Mouse (Mus musculus) kidney, embryonic 16.5 days (tissue): ENCODE measurements at regions not wholly inside any gene's neighbourhood (a gene's known extent, or its start where the extent isn't known, plus 50 kb on each side); places are given as distances from the start of the nearest gene placed in this dataset.

ENCODE experiments used
- ATAC-seq: fragments of 200-750 bp; cut with Nextera tagmentation; 2 replicates; pipeline ENCODE4 v1.8.0; 2017; ENCODE audit warnings: moderate TSS enrichment; ENCODE audit not compliant: low FRiP score, low TSS enrichment
- H3K27ac ChIP-seq: fragments of 300-500 bp; sonication (generic); 2 replicates; pipeline ENCODE4 v1.5.1; 2014; ENCODE audit warnings: low read length
- H3K27me3 ChIP-seq: fragments of 300-500 bp; sonication (generic); 2 replicates; pipeline ENCODE4 v1.6.1; 2014; ENCODE audit warnings: low read length, control low read depth, mixed read lengths; ENCODE audit not compliant: insufficient read depth
- H3K36me3 ChIP-seq: fragments of 300-500 bp; sonication (generic); 2 replicates; pipeline ENCODE4 v1.6.1; 2014; ENCODE audit warnings: low read length, control low read depth, mixed read lengths; ENCODE audit not compliant: insufficient read depth
- H3K4me1 ChIP-seq: fragments of 300-500 bp; sonication (generic); 2 replicates; pipeline ENCODE4 v1.6.1; 2014; ENCODE audit warnings: low read length, control low read depth, mixed read lengths; ENCODE audit not compliant: insufficient read depth
- H3K4me2 ChIP-seq: fragments of 300-500 bp; sonication (generic); replicated peaks from 2 replicates; pipeline ENCODE4 v1.6.1; 2014; ENCODE audit warnings: low read depth, low read length
- H3K4me3 ChIP-seq: fragments of 300-500 bp; sonication (generic); 2 replicates; pipeline ENCODE4 v1.5.1; 2014; ENCODE audit warnings: mild to moderate bottlenecking, low read length
- H3K9ac ChIP-seq: fragments of 300-500 bp; sonication (generic); replicated peaks from 2 replicates; pipeline ENCODE4 v1.6.1; 2014; ENCODE audit warnings: low read length
- H3K9me3 ChIP-seq: fragments of 300-500 bp; sonication (generic); 2 replicates; pipeline ENCODE4 v1.6.1; 2016; ENCODE audit warnings: low read length, control low read depth
- WGBS: fragments of 180-500 bp; shearing (Covaris S2); extraction: QIAGEN DNeasy Blood & Tissue Kit; methylation state at CpG from one replicate; pipeline ENCODE4 v1.1.7; 2014; 5-methylcytosine and 5-hydroxymethylcytosine counted together

- H3K27ac ChIP-seq, result peak overlapping the region; percentile 82
- H3K9me3 ChIP-seq, result no peaks in the 10 kb centered on the region
- 0 out of 2 replicates have a peak overlapping the region, but pooled peaks have one; percentile 36 for H3K4me2 ChIP-seq
- no peak for ATAC-seq
- no peak overlapping the region for H3K4me3 ChIP-seq
- no peak overlapping the region for H3K9ac ChIP-seq
- no peaks in the 10 kb centered on the region for H3K36me3 ChIP-seq
- H3K4me1 ChIP-seq, result peaks cover 31% of the 10 kb centered on the region
- 54% methylated on average over 11 of the region's 11 CpGs for WGBS
- H3K27me3 ChIP-seq, result no peaks in the 10 kb centered on the region
These were observed 109.2 kb upstream of the Atp1a1 start for GRCm38 (mm10) chr3:101713669-101714068.

GRCm38 (mm10) chr3:101713138-101713638 lies 108.7 kb upstream of the Atp1a1 start:
- no peaks in the 10 kb centered on the region for H3K27me3 ChIP-seq
- H3K36me3 ChIP-seq, result no peaks in the 10 kb centered on the region
- peak overlapping the region; percentile 36 for H3K4me2 ChIP-seq
- peak overlapping the region; percentile 82 for H3K27ac ChIP-seq
- H3K9ac ChIP-seq, result peak overlapping the region; percentile 45; the same call in 1 of the 2 replicates
- peaks cover 31% of the 10 kb centered on the region for H3K4me1 ChIP-seq
- H3K4me3 ChIP-seq, result no peak overlapping the region
- no peak for ATAC-seq
- no peaks in the 10 kb centered on the region for H3K9me3 ChIP-seq
- WGBS, result 19% methylated on average over 11 of the region's 11 CpGs

- 60% methylated on average over 14 of the region's 14 CpGs for WGBS
- Histone ChIP-seq H3K4me2 (0 out of 2 replicates have a peak overlapping the region, but pooled peaks have one; percentile 36), H3K9me3 (no peaks in the 10 kb centered on the region), H3K27ac (peak overlapping the region; percentile 82), H3K36me3 (no peaks in the 10 kb centered on the region), H3K27me3 (no peaks in the 10 kb centered on the region), H3K4me3 (no peak overlapping the region), H3K9ac (peak overlapping the region; percentile 45; the same call in 1 of the 2 replicates), H3K4me1 (peaks cover 31% of the 10 kb centered on the region)
- ATAC-seq, result no peak
These were observed 108.2 kb upstream of the Atp1a1 start for GRCm38 (mm10) chr3:101712666-101713065.

- peak overlapping the region; percentile 82 for H3K27ac ChIP-seq
- peaks cover 31% of the 10 kb centered on the region for H3K4me1 ChIP-seq
- no peak overlapping the region for H3K4me2 ChIP-seq
- WGBS, result 16% methylated on average over 11 of the region's 11 CpGs
- no peak overlapping the region for H3K4me3 ChIP-seq
- H3K27me3 ChIP-seq, result no peaks in the 10 kb centered on the region
- H3K9ac ChIP-seq, result peak overlapping the region; percentile 20; the same call in 1 of the 2 replicates
- H3K36me3 ChIP-seq, result no peaks in the 10 kb centered on the region
- ATAC-seq, result peak; percentile 42; the same call in 1 of the 2 replicates
- H3K9me3 ChIP-seq, result no peaks in the 10 kb centered on the region
These were observed 107.2 kb upstream of the Atp1a1 start for GRCm38 (mm10) chr3:101711594-101712171.

- H3K27me3 ChIP-seq, result no peaks in the 10 kb centered on the region
- peaks cover 31% of the 10 kb centered on the region for H3K4me1 ChIP-seq
- peak; percentile 43; the same call in 1 of the 2 replicates for ATAC-seq
- WGBS, result 73% methylated on average over 12 of the region's 12 CpGs
- no peaks in the 10 kb centered on the region for H3K9me3 ChIP-seq
- no peaks in the 10 kb centered on the region for H3K36me3 ChIP-seq
- H3K4me3 ChIP-seq, result no peak overlapping the region
- no peak overlapping the region for H3K4me2 ChIP-seq
- H3K27ac ChIP-seq, result peak overlapping the region; percentile 81
- no peak overlapping the region for H3K9ac ChIP-seq
These were observed 105.0 kb upstream of the Atp1a1 start for GRCm38 (mm10) chr3:101709379-101709970.

- Histone ChIP-seq H3K27ac (peak overlapping the region; percentile 58), H3K36me3 (no peaks in the 10 kb centered on the region), H3K9me3 (no peaks in the 10 kb centered on the region), H3K4me2 (no peak overlapping the region), H3K27me3 (no peaks in the 10 kb centered on the region), H3K9ac (no peak overlapping the region), H3K4me3 (no peak overlapping the region), H3K4me1 (peaks cover 31% of the 10 kb centered on the region)
- ATAC-seq, result no peak
- 74% methylated on average over 8 of the region's 8 CpGs for WGBS
These were observed 104.3 kb upstream of the Atp1a1 start for GRCm38 (mm10) chr3:101708821-101709220.

GRCm38 (mm10) chr3:101704919-101705318 lies 100.4 kb upstream of the Atp1a1 start:
- no peak overlapping the region for H3K4me2 ChIP-seq
- H3K9me3 ChIP-seq, result no peaks in the 10 kb centered on the region
- no peaks in the 10 kb centered on the region for H3K27me3 ChIP-seq
- H3K36me3 ChIP-seq, result no peaks in the 10 kb centered on the region
- ATAC-seq, result no peak
- no peak overlapping the region for H3K4me3 ChIP-seq
- no peak overlapping the region for H3K9ac ChIP-seq
- no peak overlapping the region for H3K27ac ChIP-seq
- WGBS, result 59% methylated on average over 9 of the region's 9 CpGs
- peaks cover 20% of the 10 kb centered on the region for H3K4me1 ChIP-seq

- Histone ChIP-seq H3K36me3 (no peaks in the 10 kb centered on the region), H3K4me2 (no peak overlapping the region), H3K4me3 (no peak overlapping the region), H3K9ac (no peak overlapping the region), H3K27ac (no peak overlapping the region), H3K9me3 (no peaks in the 10 kb centered on the region), H3K27me3 (no peaks in the 10 kb centered on the region), H3K4me1 (peaks cover 21% of the 10 kb centered on the region)
- no peak for ATAC-seq
- 93% methylated on average over 5 of the region's 5 CpGs for WGBS
These were observed 99.8 kb upstream of the Atp1a1 start for GRCm38 (mm10) chr3:101704326-101704725.

- Histone ChIP-seq H3K4me1 (peaks cover 21% of the 10 kb centered on the region), H3K27ac (peak overlapping the region; percentile 57; the same call in 1 of the 2 replicates), H3K9ac (no peak overlapping the region), H3K9me3 (no peaks in the 10 kb centered on the region; the same call in 1 of the 2 replicates), H3K4me2 (no peak overlapping the region), H3K4me3 (no peak overlapping the region), H3K36me3 (no peaks in the 10 kb centered on the region), H3K27me3 (no peaks in the 10 kb centered on the region)
- WGBS, result 47% methylated on average over 1 of the region's 1 CpGs
- ATAC-seq, result no peak
These were observed 97.3 kb upstream of the Atp1a1 start for GRCm38 (mm10) chr3:101701763-101702173.
